Mouse (Mus musculus): Measurements from ENCODE around the gene Babam2.

DNA sequence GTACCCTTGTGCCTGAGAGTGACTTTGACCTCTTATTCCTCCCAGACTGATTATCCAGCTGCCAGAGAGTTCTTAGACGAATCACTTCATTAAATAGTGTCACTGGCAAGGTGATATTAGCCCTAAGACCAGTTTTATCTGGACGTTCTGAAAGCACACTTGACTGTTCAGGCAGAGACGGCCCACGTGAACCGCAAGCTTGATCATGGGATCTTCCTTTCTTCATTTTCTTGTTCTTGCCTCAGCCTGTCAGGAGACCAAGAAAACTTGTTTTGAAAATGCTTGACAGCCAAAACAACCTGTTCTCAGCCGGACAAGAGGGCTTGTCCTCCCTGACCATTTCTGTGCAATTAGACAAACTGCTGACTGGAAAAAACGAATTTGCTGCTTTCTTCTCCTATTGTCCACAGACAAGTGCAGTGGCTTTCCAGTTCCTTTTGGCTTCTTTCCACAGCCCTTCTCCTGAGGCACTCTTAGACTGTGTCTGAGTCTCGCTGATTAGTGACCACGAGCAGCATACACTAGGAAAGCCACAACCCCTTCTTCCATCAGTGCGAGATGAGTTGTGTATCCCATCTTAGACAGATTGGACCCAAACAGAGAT is 372.2 kb downstream of the Babam2 start:
- TF ChIP-seq GATA1 (IDR thresholded peaks at IDR 0.05; ENCODE audit: low read length) (no peak), TAL1 (IDR thresholded peaks at IDR 0.05; ENCODE audit: low read length) (no peak)

All from erythroblast, embryonic 14.5 days (primary cell).